Mouse (Mus musculus) E14TG2a.4 (cell line): Measurements from ENCODE around the gene Slc36a2.

ENCODE experiments used
- CTCF ChIP-seq: conservative IDR thresholded peaks from 2 replicates; pipeline ENCODE4 v1.5.1; 2014; ENCODE audit warnings: low read length
- NANOG ChIP-seq: IDR thresholded peaks from 2 replicates; pipeline ENCODE4 v1.6.1; 2014; ENCODE audit warnings: borderline replicate concordance, low read length, mixed read lengths

DNA sequence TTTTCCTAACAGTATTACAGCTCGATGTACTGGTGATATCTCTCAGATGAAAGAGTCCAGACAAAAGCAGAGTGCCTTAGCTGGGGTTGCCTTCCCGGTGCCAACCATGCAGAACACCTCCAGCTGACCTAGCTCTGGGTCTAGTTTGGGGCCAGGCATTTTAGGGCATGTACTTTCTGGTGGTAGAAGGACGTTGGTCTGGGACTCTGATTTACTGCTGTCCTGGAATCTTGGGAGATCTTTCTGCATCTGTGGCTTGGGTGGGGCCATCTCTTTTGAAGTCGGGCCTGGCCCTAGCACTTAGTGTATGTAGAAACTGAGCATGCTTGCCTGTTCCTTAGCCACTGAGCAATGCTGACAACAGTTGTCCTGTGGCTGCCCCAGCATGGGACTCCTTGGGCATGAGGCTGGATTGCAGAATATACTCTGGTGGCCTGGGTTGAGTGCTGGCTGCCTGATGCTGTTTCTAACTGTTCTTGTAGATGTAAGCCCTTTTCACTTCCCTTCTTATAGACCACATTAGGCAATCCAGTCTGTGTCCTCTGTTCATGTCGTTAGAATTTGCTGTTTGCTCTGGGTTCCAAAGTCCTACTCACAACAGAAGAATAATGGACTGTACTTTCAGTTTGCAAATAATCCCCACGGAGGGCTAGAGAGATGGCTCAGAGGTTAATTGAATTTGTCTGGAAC lies 23.3 kb upstream of the Slc36a2 start:
- TF ChIP-seq CTCF = no peak
- no peak for TF ChIP-seq NANOG
